Mouse (Mus musculus) lung, embryonic 15.5 days (tissue): Measurements from ENCODE around the gene Sowahb. TPM values are rescaled to one million over a fixed set of nuclear protein-coding genes. Genes with fewer than 3 reads are reported as not detected.

Source experiments
- ATAC-seq: fragments of 200-750 bp; cut with Nextera tagmentation; 2 replicates; pipeline ENCODE4 v1.8.0; 2017; ENCODE audit warnings: moderate number of reproducible peaks, borderline replicate concordance; ENCODE audit not compliant: low FRiP score, low TSS enrichment; ENCODE audit errors: extremely low read depth
- H3K27ac ChIP-seq: fragments of 300-500 bp; sonication (generic); 2 replicates; pipeline ENCODE4 v1.5.1; 2015; ENCODE audit warnings: moderate library complexity, mild to moderate bottlenecking, inconsistent platforms
- H3K27me3 ChIP-seq: fragments of 300-500 bp; sonication (generic); 2 replicates; pipeline ENCODE4 v1.6.1; 2015; ENCODE audit warnings: inconsistent platforms
- H3K36me3 ChIP-seq: fragments of 300-500 bp; sonication (generic); 2 replicates; pipeline ENCODE4 v1.6.1; 2015; ENCODE audit warnings: inconsistent platforms
- H3K4me1 ChIP-seq: fragments of 300-500 bp; sonication (generic); 2 replicates; pipeline ENCODE4 v1.6.1; 2015; ENCODE audit warnings: inconsistent platforms
- H3K4me2 ChIP-seq: fragments of 300-500 bp; sonication (generic); 2 replicates; pipeline ENCODE4 v1.6.1; 2015; ENCODE audit warnings: inconsistent platforms, mild to moderate bottlenecking, moderate library complexity
- H3K4me3 ChIP-seq: fragments of 300-500 bp; sonication (generic); 2 replicates; pipeline ENCODE4 v1.5.1; 2015; ENCODE audit warnings: mild to moderate bottlenecking, inconsistent platforms
- H3K9ac ChIP-seq: fragments of 300-500 bp; sonication (generic); 2 replicates; pipeline ENCODE4 v1.6.1; 2015; ENCODE audit warnings: inconsistent platforms
- H3K9me3 ChIP-seq: fragments of 300-500 bp; sonication (generic); 2 replicates; pipeline ENCODE4 v1.6.1; 2016; ENCODE audit warnings: inconsistent platforms
- WGBS: fragments of 180-500 bp; shearing (Covaris S2); methylation state at CpG from one replicate; pipeline ENCODE4 v1.1.7; 2015; 5-methylcytosine and 5-hydroxymethylcytosine counted together
- polyA plus RNA-seq: library from polyadenylated mRNA; unstranded; fragments of >200 nt; fragmentation: Nextera tagmentation; extraction: Ambion mirVana; gene quantifications from 2 replicates; pipeline ENCODE4 v1.2.1, GENCODE M21; 2015

Gene Sowahb
- polyA plus RNA-seq, 1 experiment from 2014 or later = 1.5 TPM

GRCm38 (mm10) chr5:93053606-93054397 lies 9.0 kb upstream of the Sowahb start:
- peaks cover 9% of the 10 kb centered on the region; the same call in 1 of the 2 replicates for H3K27me3 ChIP-seq
- no peak for ATAC-seq
- H3K9ac ChIP-seq = no peak overlapping the region
- no peaks in the 10 kb centered on the region for H3K4me1 ChIP-seq
- H3K36me3 ChIP-seq = no peaks in the 10 kb centered on the region
- H3K27ac ChIP-seq = no peak overlapping the region
- H3K4me2 ChIP-seq = no peak overlapping the region
- H3K4me3 ChIP-seq = no peak overlapping the region
- no peaks in the 10 kb centered on the region for H3K9me3 ChIP-seq
- 48% methylated on average over 8 of the region's 8 CpGs for WGBS

DNA sequence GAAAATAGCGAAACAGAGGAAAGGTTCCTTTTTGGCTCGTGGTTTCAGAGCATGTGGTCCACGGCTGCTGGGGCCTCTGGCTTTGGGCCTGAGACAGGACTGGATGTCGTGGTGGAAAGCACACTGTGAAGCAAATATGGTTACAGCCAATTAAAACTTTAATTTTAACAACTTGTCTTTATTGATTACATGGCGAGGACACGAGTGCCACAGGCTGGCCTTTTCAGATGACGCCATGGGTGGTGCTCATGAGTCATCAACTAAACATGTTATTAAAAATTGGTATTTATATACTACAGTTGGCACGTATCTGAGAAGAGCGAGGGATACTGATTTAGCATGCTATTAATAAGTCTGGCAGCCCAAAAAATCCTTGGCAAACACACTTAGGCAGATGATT lies 7.1 kb upstream of the Sowahb start:
- WGBS = 68% methylated on average over 9 of the region's 9 CpGs
- peaks cover 25% of the 10 kb centered on the region for H3K27me3 ChIP-seq
- H3K9ac ChIP-seq = no peak overlapping the region
- no peak overlapping the region for H3K27ac ChIP-seq
- ATAC-seq = no peak
- no peaks in the 10 kb centered on the region for H3K4me1 ChIP-seq
- H3K4me3 ChIP-seq = no peak overlapping the region
- H3K36me3 ChIP-seq = no peaks in the 10 kb centered on the region
- no peak overlapping the region for H3K4me2 ChIP-seq
- H3K9me3 ChIP-seq = no peaks in the 10 kb centered on the region

DNA sequence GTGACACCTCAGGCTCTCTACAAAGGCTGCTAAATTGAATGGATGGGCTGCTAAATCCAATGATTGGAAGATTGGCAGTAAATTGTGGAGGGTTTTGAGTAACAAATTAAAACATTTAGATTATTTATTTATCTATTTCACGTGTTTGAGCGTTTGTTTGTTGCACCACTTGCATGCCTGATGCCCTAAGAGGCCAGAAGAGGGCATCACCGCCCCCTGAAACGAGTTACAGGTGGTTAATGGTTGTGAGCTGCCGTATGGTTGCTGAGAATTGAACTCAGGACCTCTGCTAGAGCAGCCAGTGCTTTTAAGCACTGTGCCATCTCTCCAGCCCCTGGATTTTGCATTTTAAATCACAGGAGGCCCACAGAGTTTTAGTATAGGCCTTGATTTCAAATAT lies 6.2 kb upstream of the Sowahb start:
- ATAC-seq = no peak
- Histone ChIP-seq H3K9ac (no peak overlapping the region), H3K27ac (no peak overlapping the region), H3K4me2 (no peak overlapping the region), H3K27me3 (peaks cover 34% of the 10 kb centered on the region), H3K4me3 (no peak overlapping the region), H3K9me3 (no peaks in the 10 kb centered on the region), H3K4me1 (no peaks in the 10 kb centered on the region), H3K36me3 (no peaks in the 10 kb centered on the region)
- 42% methylated on average over 5 of the region's 5 CpGs for WGBS

DNA sequence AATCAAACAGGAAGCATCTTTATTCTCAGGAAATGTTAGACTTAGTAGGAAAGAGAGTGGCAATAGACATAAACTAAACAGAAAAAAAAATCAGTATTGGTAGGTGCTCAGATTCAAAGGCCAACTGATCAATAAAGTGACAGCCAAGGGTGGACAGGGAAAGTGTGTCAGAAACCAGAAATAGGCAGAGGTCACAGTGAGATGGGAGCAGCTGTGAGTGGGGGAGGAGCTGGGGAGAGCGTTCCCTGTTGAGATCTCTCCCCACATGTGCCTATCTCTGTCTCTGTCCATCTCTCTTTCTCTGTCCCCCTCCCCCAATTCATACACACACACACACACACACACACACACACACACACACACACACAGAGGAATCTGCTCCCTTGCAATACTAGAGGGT lies 5.1 kb upstream of the Sowahb start:
- Histone ChIP-seq H3K4me3 (no peak overlapping the region), H3K4me1 (peaks cover 10% of the 10 kb centered on the region), H3K27me3 (peaks cover 45% of the 10 kb centered on the region), H3K9me3 (no peaks in the 10 kb centered on the region), H3K27ac (no peak overlapping the region), H3K36me3 (no peaks in the 10 kb centered on the region), H3K9ac (no peak overlapping the region), H3K4me2 (no peak overlapping the region)
- no peak for ATAC-seq
- WGBS = 50% methylated on average over 1 of the region's 1 CpGs

- no peak overlapping the region for H3K9ac ChIP-seq
- 63% methylated on average over 13 of the region's 13 CpGs for WGBS
- no peak overlapping the region for H3K27ac ChIP-seq
- peaks cover 23% of the 10 kb centered on the region for H3K4me1 ChIP-seq
- peaks cover 58% of the 10 kb centered on the region for H3K27me3 ChIP-seq
- no peak overlapping the region for H3K4me2 ChIP-seq
- H3K9me3 ChIP-seq = no peaks in the 10 kb centered on the region
- ATAC-seq = no peak
- H3K36me3 ChIP-seq = no peaks in the 10 kb centered on the region
- no peak overlapping the region for H3K4me3 ChIP-seq
Measured at GRCm38 (mm10) chr5:93048481-93049240, 3.8 kb upstream of the Sowahb start.

DNA sequence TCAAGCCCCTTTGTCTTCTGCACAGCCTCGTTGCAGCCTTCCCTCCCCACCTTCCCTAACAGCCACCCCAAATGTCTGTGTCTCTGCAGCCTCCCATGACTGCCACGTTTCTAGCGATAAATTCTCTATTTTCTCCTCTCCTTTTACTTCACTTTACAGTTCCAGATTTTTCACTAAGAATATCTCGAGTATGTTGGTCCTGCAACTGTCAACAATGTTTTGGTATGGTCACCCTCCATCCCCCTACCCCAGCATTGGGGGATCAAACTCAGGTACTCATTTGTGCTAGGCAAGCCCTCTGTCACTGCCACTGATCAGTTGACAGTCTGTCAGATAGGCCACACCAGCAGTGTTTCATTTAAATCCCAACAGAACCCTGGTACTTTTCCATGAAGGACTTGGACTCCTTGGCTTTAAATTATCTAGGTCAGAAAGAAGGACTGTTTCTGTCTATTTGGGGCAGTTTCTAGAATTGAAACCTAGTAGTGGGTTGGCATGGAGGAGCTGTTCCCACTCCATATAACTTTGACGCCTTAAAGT lies 1.6 kb upstream of the Sowahb start:
- Histone ChIP-seq H3K4me1 (peaks cover 43% of the 10 kb centered on the region), H3K27ac (no peak overlapping the region), H3K9ac (no peak overlapping the region), H3K27me3 (peaks cover 75% of the 10 kb centered on the region), H3K4me3 (no peak overlapping the region), H3K4me2 (peak overlapping the region; percentile 88; the same call in 1 of the 2 replicates), H3K9me3 (no peaks in the 10 kb centered on the region), H3K36me3 (no peaks in the 10 kb centered on the region)
- no peak for ATAC-seq
- WGBS = 35% methylated on average over 5 of the region's 5 CpGs

- Histone ChIP-seq H3K27me3 (peaks cover 74% of the 10 kb centered on the region), H3K9ac (peak overlapping the region; percentile 55), H3K36me3 (no peaks in the 10 kb centered on the region), H3K4me2 (peak overlapping the region; percentile 88), H3K9me3 (no peaks in the 10 kb centered on the region), H3K4me1 (peaks cover 45% of the 10 kb centered on the region), H3K27ac (0 out of 2 replicates have a peak overlapping the region, but pooled peaks have one; percentile 26), H3K4me3 (peak overlapping the region; percentile 55)
- WGBS = 2% methylated on average over 19 of the region's 19 CpGs
- no peak for ATAC-seq
Measured at GRCm38 (mm10) chr5:93045371-93045714, 521 bp upstream of the Sowahb start.

DNA sequence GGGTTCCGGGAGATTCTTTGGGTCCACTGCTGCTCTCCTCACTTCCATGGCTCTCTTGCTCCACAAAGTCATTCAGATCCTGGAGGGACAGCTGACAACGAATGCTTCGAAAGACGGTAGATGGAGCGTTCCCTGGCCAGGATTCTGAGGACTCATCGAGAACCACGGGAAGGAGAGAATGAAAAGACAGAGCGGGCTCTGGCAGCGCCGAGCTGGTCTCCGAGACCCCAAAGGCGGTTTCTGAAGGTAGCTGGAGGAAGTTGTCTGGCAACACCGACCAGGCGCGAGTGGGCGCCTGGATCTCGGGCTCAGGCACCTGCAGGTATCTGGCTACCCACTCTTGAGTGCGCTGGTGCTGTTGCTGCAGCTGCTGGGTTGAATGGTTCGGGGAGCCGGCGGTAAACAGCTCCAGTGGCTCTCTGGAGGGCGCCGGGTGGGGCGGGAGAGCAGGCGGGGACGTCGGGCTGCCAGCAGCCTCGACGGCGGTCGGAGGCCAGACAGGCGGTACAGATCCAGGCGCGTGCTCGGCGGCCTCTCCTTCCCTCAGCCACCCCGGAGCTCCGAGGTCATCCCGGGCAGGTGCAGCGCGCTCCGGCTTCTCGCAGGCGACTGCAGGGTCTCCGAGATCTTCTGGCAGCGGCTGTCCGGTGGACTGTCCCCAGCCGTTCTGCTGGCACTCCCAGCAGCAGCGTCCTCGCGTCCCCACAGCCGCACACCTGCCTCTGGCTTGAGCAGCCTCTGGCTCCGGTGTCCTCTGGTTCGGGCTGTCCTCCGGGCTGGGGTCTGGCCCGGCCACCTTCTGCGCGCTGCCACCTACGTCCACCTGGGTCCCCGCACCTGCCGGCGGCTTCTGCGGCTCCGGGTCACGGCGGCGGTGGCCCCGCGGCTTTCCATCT lies 886 bp downstream of the Sowahb start:
- Histone ChIP-seq H3K4me1 (peaks cover 45% of the 10 kb centered on the region), H3K9ac (peak overlapping the region; percentile 55), H3K36me3 (no peaks in the 10 kb centered on the region), H3K9me3 (no peaks in the 10 kb centered on the region), H3K4me3 (peak overlapping the region; percentile 55), H3K27me3 (peaks cover 67% of the 10 kb centered on the region), H3K27ac (peak overlapping the region; percentile 48; the same call in 1 of the 2 replicates), H3K4me2 (peak overlapping the region; percentile 88)
- 3% methylated on average over 57 of the region's 69 CpGs for WGBS
- ATAC-seq = no peak; the same call in 1 of the 2 replicates

- 42% methylated on average over 18 of the region's 18 CpGs for WGBS
Measured at GRCm38 (mm10) chr5:93042831-93043687, 1.8 kb downstream of the Sowahb start.

GRCm38 (mm10) chr5:93042031-93042430 lies 2.8 kb downstream of the Sowahb start:
- 51% methylated on average over 4 of the region's 4 CpGs for WGBS
- H3K27ac ChIP-seq = no peak overlapping the region
- H3K4me1 ChIP-seq = peaks cover 53% of the 10 kb centered on the region
- no peak overlapping the region for H3K9ac ChIP-seq
- H3K4me2 ChIP-seq = no peak overlapping the region
- no peak overlapping the region for H3K4me3 ChIP-seq
- H3K27me3 ChIP-seq = peaks cover 51% of the 10 kb centered on the region
- no peak for ATAC-seq
- no peaks in the 10 kb centered on the region for H3K36me3 ChIP-seq
- no peaks in the 10 kb centered on the region for H3K9me3 ChIP-seq

More at GRCm38 (mm10) chr5:93042831-93043687, 1.8 kb downstream of the Sowahb start:
- peaks cover 45% of the 10 kb centered on the region for H3K4me1 ChIP-seq
- H3K9me3 ChIP-seq = no peaks in the 10 kb centered on the region
- peaks cover 60% of the 10 kb centered on the region for H3K27me3 ChIP-seq
- H3K4me2 ChIP-seq = peak overlapping the region; percentile 88
- H3K9ac ChIP-seq = no peak overlapping the region
- no peaks in the 10 kb centered on the region for H3K36me3 ChIP-seq
- peak overlapping the region; percentile 55; the same call in 1 of the 2 replicates for H3K4me3 ChIP-seq
- no peak overlapping the region for H3K27ac ChIP-seq
- ATAC-seq = no peak
